Mouse (Mus musculus) neural tube, embryonic 14.5 days (tissue): ENCODE measurements around the gene Gripap1. TPM values are rescaled to one million over a fixed set of nuclear protein-coding genes. Genes with fewer than 3 reads are reported as not detected.
A peak's percentile ranks its signal among the peaks of the same experiment; 100 is the strongest.

Experiments used
- ATAC-seq: fragments of 200-750 bp; cut with Nextera tagmentation; 2 replicates; pipeline ENCODE4 v1.8.0; 2017; ENCODE audit warnings: low read depth, mild to moderate bottlenecking, moderate TSS enrichment, moderate library complexity
- H3K27ac ChIP-seq: fragments of 300-500 bp; sonication (generic); 2 replicates; pipeline ENCODE4 v1.5.1; 2014; ENCODE audit warnings: low read depth, mild to moderate bottlenecking, control low read depth, low read length, moderate library complexity, mixed read lengths
- H3K27me3 ChIP-seq: fragments of 300-500 bp; sonication (generic); 2 replicates; pipeline ENCODE4 v1.6.1; 2014; ENCODE audit warnings: low read length; ENCODE audit not compliant: control insufficient read depth, insufficient read depth
- H3K36me3 ChIP-seq: fragments of 300-500 bp; sonication (generic); 2 replicates; pipeline ENCODE4 v1.6.1; 2014; ENCODE audit warnings: low read length, mixed read lengths; ENCODE audit not compliant: control insufficient read depth, insufficient read depth
- H3K4me1 ChIP-seq: fragments of 300-500 bp; sonication (generic); 2 replicates; pipeline ENCODE4 v1.6.1; 2014; ENCODE audit warnings: low read length; ENCODE audit not compliant: control insufficient read depth, insufficient read depth
- H3K4me2 ChIP-seq: fragments of 300-500 bp; sonication (generic); 2 replicates; pipeline ENCODE4 v1.6.1; 2014; ENCODE audit warnings: mild to moderate bottlenecking, low read depth, low read length, control low read depth
- H3K4me3 ChIP-seq: fragments of 300-500 bp; sonication (generic); 2 replicates; pipeline ENCODE4 v1.5.1; 2014; ENCODE audit warnings: low read depth, low read length, control low read depth, mixed read lengths
- H3K9ac ChIP-seq: fragments of 300-500 bp; sonication (generic); replicated peaks from 2 replicates; pipeline ENCODE4 v1.6.1; 2014; ENCODE audit warnings: low read depth, mild to moderate bottlenecking, control low read depth, low read length, mixed read lengths
- H3K9me3 ChIP-seq: fragments of 300-500 bp; sonication (generic); 2 replicates; pipeline ENCODE4 v1.6.1; 2016; ENCODE audit warnings: low read length; ENCODE audit not compliant: control insufficient read depth
- WGBS: fragments of 180-500 bp; shearing (Covaris S2); extraction: QIAGEN DNeasy Blood & Tissue Kit; methylation state at CpG from one replicate; pipeline ENCODE4 v1.1.7; 2014; 5-methylcytosine and 5-hydroxymethylcytosine counted together
- polyA plus RNA-seq: library from polyadenylated mRNA; unstranded; fragments of >200 nt; fragmentation: Nextera tagmentation; extraction: Ambion mirVana; gene quantifications from 2 replicates; pipeline ENCODE4 v1.2.1, GENCODE M21; 2014

Gripap1 gene
- polyA plus RNA-seq, 1 experiment from 2014 or later: 57.3 TPM

DNA sequence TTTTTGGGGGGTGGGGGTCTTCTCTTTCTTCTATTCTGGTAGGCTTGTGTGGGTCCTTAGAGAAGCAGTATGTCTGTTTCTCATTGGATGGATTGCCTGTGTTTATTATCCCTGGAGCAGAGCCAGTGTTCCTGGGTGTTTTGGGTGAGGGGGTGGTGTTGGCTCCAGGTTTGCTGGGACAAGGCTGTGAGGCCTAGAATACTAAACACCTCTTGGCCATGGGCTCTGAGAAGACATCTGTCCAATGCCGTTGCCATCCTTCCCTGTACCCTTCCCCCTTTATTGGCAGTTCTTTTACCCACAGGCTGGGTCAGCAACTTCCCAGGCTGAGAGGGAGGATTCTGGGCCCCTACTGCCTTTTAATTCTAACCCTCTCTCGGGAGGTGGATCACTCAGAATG lies 58.3 kb downstream of the Gripap1 start:
- H3K9me3 ChIP-seq: no peaks in the 10 kb centered on the region
- no peaks in the 10 kb centered on the region for H3K36me3 ChIP-seq
- no peak overlapping the region for H3K9ac ChIP-seq
- WGBS: 59% methylated on average over 2 of the region's 2 CpGs
- no peaks in the 10 kb centered on the region for H3K27me3 ChIP-seq
- peak; percentile 73; the same call in 1 of the 2 replicates for ATAC-seq
- H3K4me1 ChIP-seq: 0 out of 2 replicates have a peak, but pooled peaks cover 5% of the 10 kb centered on the region
- no peak overlapping the region for H3K4me2 ChIP-seq
- no peak overlapping the region for H3K4me3 ChIP-seq
- no peak overlapping the region for H3K27ac ChIP-seq

DNA sequence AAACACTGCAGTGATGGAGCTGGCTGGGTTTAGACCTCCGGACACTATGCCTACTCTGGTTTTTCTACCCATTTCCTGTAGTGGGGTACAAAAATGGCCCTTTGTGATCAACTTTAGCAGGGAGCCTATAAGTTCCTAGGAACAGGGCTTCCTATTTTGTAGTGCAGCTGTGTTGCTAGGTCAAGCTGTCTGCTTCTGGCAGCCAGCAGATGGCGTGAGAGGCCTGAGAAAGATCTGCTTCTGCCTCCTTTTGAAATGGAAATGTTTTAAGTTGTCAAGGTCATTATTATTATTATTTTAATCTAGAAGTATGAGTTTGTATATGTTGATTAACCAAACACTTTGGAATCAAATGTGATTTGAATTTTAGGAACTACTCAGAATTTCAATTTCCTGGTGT lies 65.0 kb downstream of the Gripap1 start:
- Histone ChIP-seq H3K4me1 (no peaks in the 10 kb centered on the region), H3K36me3 (no peaks in the 10 kb centered on the region), H3K27me3 (no peaks in the 10 kb centered on the region), H3K27ac (no peak overlapping the region), H3K4me3 (no peak overlapping the region), H3K9me3 (no peaks in the 10 kb centered on the region), H3K9ac (no peak overlapping the region), H3K4me2 (no peak overlapping the region)
- ATAC-seq: no peak
- WGBS: 59% methylated on average over 2 of the region's 2 CpGs

DNA sequence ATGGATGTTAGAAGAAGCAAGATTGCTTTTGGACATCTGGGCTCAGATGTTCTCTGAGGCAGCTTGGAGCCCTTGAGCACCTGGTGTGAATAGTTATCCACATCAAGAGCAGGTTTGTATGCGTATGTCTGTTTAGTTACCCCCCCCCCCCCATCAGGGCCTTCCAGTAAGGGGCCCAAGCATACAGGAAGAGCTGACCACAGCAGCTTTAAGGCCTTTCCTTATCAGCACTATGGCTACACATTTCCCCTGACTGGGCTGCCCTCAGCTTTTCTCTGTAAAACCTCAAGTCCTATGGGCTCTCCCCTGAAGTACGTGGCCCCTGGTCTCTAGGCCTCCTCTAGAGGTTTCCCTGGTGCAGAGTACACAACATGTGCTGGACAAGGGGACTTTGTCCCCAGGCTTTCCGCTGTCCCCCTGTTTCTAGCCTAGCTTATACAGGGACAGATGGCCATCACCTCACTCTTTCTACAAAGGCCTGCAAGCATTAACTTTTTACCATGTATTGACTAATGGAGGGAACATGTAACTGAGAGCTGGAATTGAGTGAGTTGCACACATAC lies 69.7 kb downstream of the Gripap1 start:
- Histone ChIP-seq H3K4me3 (no peak overlapping the region), H3K36me3 (no peaks in the 10 kb centered on the region), H3K9ac (no peak overlapping the region), H3K27ac (no peak overlapping the region), H3K4me2 (no peak overlapping the region), H3K4me1 (no peaks in the 10 kb centered on the region), H3K9me3 (no peaks in the 10 kb centered on the region), H3K27me3 (no peaks in the 10 kb centered on the region)
- ATAC-seq: no peak
- 91% methylated on average over 3 of the region's 3 CpGs for WGBS

DNA sequence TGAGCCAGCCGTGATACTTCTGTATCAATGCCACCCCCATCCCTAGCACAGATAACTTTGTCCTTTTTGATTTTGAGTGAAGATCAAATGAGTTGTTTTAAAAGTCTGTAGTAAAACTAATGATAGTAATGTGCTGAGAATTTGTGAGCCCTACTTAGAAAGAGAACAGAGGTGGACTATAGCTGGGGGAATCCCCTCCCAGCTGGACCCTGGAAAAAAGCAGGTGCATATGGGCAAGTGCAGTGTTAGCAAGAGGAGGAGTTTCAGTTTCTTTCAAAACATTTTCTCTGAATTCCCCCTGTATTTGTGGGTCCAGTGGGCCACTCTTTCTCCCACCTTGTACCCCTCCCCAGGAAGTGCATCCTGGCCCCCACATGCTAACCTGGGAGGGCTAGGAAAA lies 73.6 kb downstream of the Gripap1 start:
- Histone ChIP-seq H3K4me1 (no peaks in the 10 kb centered on the region), H3K36me3 (no peaks in the 10 kb centered on the region), H3K27me3 (no peaks in the 10 kb centered on the region), H3K4me3 (no peak overlapping the region), H3K4me2 (no peak overlapping the region), H3K9me3 (no peaks in the 10 kb centered on the region), H3K27ac (no peak overlapping the region), H3K9ac (no peak overlapping the region)
- ATAC-seq: no peak
- WGBS: 91% methylated on average over 1 of the region's 1 CpGs

DNA sequence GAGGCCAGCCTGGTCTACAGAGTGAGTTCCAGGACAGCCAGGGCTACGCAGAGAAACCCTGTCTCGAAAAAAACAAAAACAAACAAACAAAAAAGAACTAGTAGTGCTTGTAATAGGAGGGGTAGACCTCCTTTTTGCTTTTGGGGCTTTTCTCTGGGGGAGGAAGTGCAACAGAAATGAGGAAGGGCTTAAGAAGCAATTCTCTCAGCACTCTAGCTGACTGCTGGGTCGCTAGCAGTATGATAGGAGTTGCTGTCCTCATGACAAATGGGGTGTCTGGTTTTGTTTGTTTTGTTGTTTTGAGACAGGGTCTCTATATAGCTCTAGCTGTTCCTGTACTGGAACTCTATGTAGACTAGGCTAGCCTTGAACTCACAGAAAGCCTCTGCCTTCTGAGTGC lies 75.0 kb downstream of the Gripap1 start:
- no peaks in the 10 kb centered on the region for H3K27me3 ChIP-seq
- H3K4me2 ChIP-seq: no peak overlapping the region
- ATAC-seq: no peak
- H3K4me3 ChIP-seq: no peak overlapping the region
- WGBS: 76% methylated on average over 3 of the region's 3 CpGs
- H3K9ac ChIP-seq: no peak overlapping the region
- no peaks in the 10 kb centered on the region for H3K9me3 ChIP-seq
- H3K27ac ChIP-seq: no peak overlapping the region
- H3K36me3 ChIP-seq: no peaks in the 10 kb centered on the region
- H3K4me1 ChIP-seq: no peaks in the 10 kb centered on the region

DNA sequence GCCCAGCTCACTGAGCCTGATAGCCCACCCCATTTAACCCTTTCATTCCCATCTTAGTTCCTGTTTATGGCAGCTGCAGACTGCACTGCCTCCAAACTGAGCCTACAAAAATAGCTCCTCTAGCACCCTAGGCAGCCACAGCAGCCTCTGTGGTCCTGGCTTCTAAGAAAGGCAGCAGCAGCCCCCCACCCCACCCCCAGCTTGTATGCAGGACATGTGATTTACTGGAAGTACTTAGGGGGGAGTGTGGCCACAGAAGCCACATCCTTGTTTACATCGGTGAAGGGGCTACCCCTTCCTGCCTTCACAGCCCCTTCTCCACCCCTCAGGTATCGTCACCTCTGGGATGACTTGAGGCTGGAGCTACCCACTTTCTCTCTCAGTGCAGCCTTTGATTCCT lies 75.8 kb downstream of the Gripap1 start:
- Histone ChIP-seq H3K4me3 (no peak overlapping the region), H3K4me1 (no peaks in the 10 kb centered on the region), H3K9me3 (no peaks in the 10 kb centered on the region), H3K4me2 (no peak overlapping the region), H3K36me3 (no peaks in the 10 kb centered on the region), H3K9ac (no peak overlapping the region), H3K27me3 (no peaks in the 10 kb centered on the region), H3K27ac (no peak overlapping the region)
- no peak for ATAC-seq
- 85% methylated on average over 2 of the region's 2 CpGs for WGBS

DNA sequence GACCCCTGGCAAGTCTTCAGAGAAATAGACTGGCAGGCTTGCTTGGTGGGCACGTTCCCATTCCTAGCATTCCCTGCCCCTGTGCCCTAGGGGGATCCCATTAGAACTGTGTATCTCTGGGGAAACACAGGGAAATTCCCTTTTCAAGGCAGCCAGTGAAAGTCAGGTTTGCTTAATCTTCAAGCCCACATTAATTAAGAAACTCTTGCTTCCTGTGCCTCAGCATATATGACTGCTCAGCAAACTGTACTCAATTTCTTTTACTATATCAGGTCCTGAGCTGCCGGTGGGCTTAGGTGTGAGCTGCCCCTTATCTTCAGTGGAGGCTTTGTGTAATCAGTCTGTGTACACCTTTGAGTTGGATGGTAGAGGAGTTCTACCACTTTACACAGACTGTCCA lies 76.2 kb downstream of the Gripap1 start:
- Histone ChIP-seq H3K9ac (no peak overlapping the region), H3K4me2 (no peak overlapping the region), H3K36me3 (no peaks in the 10 kb centered on the region), H3K4me3 (no peak overlapping the region), H3K4me1 (no peaks in the 10 kb centered on the region), H3K9me3 (no peaks in the 10 kb centered on the region), H3K27me3 (no peaks in the 10 kb centered on the region), H3K27ac (no peak overlapping the region)
- ATAC-seq: no peak
- WGBS: 74% methylated on average over 2 of the region's 2 CpGs

DNA sequence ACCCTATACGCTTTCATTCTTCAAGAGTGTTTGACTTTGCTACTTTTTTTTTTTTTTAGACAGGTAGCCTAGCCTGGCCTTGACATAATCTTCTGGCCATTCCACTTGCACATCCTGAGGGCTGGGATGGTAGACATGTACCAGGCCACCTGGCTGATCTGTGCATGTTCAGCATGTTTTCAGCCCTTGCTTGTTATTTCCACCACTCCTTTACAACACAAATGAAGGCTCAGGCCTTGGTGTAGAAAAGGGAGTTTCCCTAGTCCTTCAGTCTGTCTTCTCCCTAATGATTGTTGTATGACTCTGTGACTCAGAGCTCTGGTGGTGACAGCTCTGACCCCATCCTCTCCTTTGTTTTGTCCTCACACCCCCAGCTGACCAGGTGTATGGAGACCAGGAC lies 77.6 kb downstream of the Gripap1 start:
- Histone ChIP-seq H3K36me3 (0 out of 2 replicates have a peak, but pooled peaks cover under 1% of the 10 kb centered on the region), H3K4me2 (no peak overlapping the region), H3K9ac (no peak overlapping the region), H3K27me3 (no peaks in the 10 kb centered on the region), H3K4me1 (no peaks in the 10 kb centered on the region), H3K27ac (no peak overlapping the region), H3K4me3 (no peak overlapping the region), H3K9me3 (no peaks in the 10 kb centered on the region)
- no peak for ATAC-seq
- WGBS: 100% methylated on average over 1 of the region's 1 CpGs

DNA sequence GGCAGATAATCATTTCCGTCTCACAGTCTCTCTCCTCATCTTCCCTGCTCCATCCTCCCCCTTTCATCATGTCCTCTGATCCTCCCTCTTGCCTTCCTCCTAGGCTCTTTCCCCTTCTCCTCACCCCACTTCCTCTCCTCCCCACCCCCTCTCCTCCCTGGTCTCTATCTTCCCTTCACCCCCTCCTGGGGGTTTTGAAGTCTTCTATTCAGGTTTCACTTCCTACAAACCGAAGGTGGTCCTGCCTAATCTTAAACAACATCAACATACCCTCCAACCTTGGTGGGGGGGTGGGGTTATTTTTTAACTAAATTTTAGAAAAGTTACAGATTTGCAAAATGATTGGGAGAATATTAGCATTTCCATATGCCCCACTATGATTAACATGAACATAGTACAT lies 78.9 kb downstream of the Gripap1 start:
- Histone ChIP-seq H3K4me3 (no peak overlapping the region), H3K4me1 (no peaks in the 10 kb centered on the region), H3K36me3 (peaks cover 8% of the 10 kb centered on the region; the same call in 1 of the 2 replicates), H3K4me2 (no peak overlapping the region), H3K27ac (no peak overlapping the region), H3K9me3 (no peaks in the 10 kb centered on the region), H3K27me3 (no peaks in the 10 kb centered on the region), H3K9ac (no peak overlapping the region)
- 56% methylated on average over 2 of the region's 2 CpGs for WGBS
- no peak for ATAC-seq
